Mouse (Mus musculus) thymus, postnatal 0 days (tissue): Measurements from ENCODE around the gene Hcn4. TPM values are rescaled to one million over a fixed set of nuclear protein-coding genes. Genes with fewer than 3 reads are reported as not detected.

Experiments
- DNase-seq: peaks from one replicate; pipeline ENCODE4 v3.0.0-alpha.2; 2015; ENCODE audit warnings: low spot score
- polyA plus RNA-seq: library from polyadenylated mRNA; unstranded; fragments of >200 nt; fragmentation: Nextera tagmentation; extraction: Ambion mirVana; gene quantifications from 2 replicates; pipeline ENCODE4 v1.2.1, GENCODE M21; 2015

The Hcn4 gene
- 0.17 and 0.22 TPM in 2 replicates for polyA plus RNA-seq

DNA sequence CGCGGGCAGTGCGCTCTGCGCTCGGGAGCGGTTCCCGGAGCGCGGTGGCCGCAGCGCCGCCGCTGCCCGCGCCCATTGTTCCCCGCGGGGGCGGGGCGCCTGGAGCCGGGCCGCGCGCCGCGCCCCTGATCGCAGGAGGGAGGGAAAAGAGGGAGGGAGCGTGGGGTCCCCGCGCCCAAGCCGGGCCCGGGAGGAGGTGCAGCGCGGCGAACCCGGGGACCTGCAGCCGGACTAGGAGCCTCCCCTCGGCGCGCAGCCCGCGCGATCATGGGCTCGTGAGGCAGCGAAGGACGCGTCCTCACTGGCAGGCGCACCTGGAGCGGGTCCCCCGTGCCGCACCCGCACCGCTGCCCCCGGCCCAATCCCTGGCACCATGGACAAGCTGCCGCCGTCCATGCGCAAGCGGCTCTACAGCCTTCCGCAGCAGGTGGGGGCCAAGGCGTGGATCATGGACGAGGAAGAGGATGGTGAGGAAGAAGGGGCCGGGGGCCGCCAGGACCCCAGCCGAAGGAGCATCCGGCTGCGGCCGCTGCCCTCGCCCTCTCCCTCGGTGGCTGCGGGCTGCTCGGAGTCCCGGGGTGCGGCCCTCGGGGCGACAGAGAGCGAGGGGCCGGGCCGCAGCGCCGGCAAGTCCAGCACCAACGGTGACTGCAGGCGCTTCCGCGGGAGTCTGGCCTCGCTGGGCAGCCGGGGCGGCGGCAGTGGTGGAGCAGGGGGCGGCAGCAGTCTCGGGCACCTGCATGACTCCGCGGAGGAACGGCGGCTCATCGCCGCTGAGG, at the start of gene Hcn4:
Hcn4 (plus strand) TSS at position 274 of the 779 bp plus-strand sequence.
- DNase-seq, result no peak

DNA sequence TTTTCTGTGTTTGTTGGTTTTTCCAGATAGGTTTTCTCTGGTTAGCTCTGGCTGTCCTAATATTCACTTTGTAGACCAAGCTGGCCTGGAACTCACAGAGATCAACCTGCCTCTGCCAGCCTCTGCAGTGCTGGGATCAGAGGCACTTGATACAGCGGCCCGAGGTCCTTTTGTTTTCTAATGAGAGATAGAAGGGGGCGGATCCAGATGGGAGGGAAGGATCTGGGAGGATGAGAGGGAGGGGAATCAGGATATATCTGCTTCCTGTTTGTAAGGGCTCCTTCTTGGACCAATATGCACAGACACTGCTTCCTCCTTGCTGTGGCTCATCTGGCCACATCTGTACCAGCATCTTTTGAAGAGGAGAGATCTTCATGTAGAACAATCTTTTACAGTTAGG, 48.5 kb upstream of the Hcn4 start:
- DNase-seq, result no peak

DNA sequence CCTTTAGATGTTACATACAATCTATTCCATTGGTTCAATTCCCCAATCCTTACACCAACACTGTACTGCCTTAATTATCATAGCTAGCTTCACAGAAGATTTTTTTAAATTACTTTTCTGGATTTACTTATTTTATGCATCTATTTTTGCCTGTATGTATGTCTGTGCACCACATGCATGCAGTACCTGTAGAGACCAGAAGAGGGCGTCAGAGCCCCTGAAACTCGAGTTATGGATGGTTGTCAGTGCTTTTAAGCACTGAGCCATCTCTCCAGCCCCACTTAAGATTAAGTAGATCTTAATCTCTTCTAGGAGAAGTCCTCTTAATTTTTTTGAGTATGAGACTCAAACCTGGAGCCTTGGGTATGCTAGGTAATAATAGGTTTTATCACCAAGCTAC, 47.8 kb upstream of the Hcn4 start:
- no peak for DNase-seq

DNA sequence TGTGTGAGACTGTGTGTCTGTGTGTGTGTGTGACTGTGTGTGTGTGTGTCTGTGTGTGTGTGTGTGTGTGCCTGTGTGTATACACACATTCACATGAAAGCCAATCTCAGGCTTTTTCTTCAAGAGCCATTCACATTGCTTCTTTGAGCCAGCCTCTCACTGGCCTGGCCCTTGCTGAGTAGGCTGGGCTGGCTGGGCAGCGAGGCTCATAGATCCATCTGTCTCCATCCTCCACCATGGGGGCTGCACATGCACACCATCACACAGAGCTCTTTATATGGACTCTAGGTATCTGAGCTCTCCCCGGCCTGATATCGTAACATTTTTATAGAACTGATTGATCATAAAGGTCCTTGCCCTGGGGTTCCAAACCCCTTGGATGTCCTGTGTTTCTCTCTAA, 33.7 kb upstream of the Hcn4 start:
- no peak for DNase-seq

DNA sequence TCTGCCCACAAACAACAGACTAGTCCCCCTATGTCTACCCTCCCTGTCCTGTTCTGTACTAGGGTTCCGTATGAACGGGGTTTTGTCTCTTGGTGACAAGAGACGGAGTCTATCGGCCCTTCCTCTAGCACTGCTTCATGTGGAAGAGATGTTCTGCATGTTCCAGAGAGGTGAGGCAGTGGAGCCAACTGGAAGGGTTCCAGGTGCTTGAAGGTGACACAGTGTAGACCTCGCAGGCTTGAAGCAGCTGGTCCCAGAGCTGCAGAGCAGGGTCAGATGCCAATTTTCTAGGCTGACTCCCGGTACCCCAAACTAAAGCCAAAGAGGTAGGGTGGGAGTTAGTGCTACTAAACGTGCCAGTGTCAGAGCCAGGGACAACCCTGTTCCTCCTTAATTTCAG, 25.1 kb upstream of the Hcn4 start:
- no peak for DNase-seq

DNA sequence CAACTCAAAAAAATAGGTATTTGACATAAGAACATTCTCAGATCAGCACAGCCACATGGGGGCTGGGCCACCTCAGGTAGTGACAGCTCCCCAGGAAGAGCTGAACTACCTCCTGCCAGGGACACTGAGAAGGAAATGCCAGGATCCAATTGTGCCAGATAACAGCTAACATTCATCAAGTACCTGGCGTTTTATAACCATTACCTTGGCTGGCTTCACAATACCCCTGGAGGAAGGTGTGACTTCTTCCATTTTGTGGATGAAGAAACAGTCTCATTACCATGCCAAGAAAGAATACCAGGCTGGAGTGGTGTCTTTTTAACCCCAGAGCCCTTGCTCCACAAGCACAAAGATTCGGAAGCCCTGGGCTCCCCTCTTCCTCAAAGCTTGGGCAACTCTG, 21.8 kb upstream of the Hcn4 start:
- no peak for DNase-seq

DNA sequence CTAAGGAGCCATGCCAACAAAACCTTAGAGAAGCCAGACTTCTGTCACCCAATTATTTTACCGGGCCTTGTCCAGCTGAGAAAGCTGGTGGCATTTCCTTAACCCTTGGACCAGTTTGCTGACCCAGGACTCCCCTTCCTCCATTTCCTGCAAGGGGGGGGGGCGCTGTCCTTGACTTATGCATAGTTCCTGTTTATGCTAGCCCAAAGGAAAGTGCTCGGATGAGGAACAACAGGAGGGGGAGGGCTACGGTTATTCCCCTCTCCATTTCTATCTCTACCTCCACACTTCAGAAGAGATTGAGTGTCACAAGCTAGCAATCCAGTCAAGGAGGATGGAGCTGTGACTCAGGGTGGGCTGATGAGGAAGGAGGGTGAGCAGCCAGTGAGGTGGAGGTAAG, 20.9 kb upstream of the Hcn4 start:
- DNase-seq, result no peak

DNA sequence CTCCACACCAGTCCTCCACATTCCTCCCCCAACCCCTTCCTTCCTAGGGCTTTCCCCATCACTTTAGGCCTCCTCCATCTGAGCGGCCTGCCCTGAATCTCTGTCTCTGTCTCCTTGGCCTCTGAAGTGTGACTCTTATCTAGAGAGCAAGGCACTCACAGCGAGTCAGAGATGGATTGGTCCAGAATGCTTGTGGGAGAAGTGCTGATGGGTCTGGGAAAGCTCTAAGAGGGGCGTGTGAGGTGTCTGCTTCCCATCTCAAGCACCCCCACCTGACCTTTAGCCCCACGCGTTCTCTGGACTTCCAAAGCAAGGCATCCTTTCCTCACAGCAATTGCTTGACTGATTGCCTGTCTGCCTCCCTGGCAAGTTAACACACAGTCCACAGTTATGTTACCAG, 20.4 kb upstream of the Hcn4 start:
- no peak for DNase-seq

DNA sequence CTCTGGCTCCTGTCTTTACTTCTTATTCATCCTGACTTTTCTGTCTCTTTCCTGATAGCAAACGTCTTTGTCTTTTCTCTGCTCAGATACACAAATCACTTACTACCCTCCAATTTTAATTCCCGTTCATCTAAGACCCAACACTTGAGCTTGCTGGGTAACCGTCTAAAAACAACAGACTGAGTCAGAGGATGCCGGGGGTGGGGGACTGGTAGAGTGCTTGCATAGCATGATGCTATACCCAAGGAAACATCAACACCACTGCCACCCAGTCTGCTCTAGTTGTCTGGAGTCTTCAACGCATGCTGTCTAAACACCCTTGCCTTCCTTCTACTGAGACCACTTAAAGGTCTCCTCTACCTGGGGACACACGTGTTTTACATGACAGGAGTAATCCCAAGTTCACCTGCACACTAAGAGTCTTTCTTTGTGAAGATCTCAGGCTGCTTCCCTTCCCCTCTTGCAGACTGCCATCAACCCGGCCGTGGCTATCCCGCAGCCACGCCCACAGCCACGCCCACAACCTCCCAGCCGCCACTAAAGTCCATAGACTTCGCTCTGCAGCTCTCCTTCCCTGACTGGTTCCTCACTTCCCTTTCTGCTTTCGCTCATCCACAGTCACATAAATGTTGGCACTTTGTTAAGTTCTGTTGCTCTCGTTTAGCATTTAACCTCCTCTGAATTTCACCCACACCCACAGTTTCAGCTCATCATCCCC, 17.5 kb upstream of the Hcn4 start:
- peak; percentile 53 for DNase-seq

DNA sequence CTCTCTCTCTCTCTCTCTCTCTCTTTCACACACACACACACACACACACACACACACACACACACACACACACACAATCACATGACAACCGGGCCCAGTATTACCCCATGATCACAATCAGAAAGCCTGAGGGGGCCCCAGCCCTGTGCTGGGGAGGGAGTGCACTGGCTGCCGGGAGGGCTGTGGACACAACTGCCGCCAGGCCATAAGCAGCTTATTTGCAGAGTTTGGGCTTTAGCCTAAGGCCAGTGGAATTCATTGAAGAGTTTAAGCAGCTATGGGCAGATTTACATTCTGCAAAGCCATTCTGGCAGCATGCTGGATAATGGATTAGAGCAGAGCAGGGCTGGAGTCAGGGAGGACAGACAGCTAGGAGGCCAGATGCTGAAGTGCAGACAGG, 12.0 kb upstream of the Hcn4 start:
- no peak for DNase-seq

DNA sequence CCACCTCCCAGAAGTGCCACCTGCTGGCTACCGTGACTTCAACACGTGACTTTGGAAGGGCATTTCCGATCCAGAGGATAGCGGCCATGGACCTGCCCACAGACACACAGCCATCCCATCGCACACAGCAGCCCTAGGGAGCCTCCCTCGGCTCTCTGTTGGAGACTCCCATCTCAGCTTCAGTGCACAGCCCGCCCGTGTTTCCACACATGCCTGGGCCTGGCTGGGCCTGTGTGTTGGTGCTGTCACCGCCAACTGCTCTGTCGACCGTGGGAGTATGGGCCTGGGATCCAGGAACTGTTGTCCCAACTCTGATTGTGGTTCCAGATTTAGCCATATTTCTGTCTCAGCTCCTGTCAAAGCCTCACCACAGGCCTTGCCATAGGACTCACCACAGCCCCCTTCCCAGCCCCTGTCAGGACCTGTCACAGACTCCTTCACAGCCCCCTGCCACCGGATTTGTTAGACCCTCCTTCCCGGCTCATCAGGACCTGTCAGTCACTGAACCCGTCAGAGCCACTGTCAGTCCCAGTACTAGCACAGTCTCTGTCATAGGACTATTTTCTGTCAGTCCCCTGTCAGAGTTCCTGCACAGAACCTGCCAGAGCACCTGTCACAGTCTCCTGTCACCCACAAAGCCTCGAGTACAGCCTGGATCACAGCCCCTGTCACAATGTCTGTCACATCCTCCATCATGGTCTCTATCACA, 7.5 kb upstream of the Hcn4 start:
- no peak for DNase-seq

DNA sequence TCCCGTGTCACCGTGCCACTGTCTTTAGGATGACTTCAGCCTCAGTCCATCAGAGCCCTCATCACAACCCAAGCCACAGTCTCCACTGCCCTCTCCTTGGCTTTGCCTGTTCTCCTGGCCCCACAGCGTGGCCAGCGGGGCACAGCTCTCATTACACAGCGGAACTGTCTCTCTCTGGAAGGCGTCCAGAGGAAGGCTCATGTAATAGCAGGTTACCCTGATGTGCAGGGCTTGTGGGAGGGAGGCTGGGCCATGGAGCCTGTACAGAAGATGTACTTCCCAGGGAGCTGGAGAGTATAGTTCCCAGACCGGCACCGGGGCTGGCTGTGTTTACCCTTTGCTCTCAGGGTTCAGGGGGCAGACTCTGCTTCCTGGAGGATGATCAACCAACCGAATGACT, 6.8 kb upstream of the Hcn4 start:
- DNase-seq, result no peak

DNA sequence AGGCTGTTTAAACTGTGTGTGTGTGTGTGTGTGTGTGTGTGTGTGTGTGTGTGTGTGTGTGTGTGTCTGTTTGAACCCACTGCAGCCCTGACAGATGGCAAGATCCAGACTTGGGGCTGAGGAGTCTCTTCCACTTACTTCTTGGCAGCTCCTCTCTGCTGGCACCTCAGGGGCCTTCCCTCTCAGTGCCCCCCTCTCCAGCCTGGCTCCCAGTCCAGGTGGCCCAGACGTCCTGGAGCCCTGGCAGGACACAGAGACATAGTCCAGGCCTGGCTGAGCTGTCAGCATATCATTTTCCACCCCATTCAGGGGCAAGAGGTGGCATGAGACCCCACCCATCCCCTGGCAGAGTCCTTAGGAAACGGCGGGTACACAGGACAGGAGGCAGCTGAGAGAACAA, 5.5 kb upstream of the Hcn4 start:
- DNase-seq, result no peak

DNA sequence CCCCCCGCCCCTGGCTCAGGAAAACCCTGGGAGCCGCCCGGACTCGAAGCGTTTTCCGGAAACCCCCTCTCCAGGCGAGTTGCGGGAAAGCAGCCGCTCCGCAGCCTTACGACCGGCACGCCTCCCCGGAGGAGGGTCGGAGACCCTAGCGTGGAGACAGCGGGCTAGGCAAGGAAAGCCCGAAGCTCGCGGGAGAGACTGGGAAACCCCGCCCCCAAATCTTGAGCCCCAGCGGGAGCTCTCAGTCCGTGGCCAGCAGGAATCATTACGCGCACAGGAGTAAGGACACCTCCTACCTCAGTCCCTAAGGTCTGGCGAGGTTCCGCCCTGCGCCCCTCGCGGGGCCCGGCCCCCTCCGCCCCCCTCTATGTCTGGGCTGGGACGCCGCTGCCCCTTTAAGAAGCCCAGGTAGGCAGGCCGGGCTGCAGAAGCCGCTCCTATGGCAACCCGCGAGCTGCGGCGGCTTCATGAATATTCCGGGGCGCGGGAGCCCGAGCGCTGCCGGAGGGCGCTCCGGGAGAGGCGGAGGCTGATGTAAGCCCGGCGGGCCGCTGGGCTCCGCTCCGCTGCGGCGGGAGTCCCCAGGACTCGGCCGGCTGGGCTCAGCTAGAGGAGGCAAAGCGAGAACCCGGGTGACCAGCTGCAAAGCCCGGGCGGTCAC, 651 bp upstream of the Hcn4 start:
- no peak for DNase-seq

DNA sequence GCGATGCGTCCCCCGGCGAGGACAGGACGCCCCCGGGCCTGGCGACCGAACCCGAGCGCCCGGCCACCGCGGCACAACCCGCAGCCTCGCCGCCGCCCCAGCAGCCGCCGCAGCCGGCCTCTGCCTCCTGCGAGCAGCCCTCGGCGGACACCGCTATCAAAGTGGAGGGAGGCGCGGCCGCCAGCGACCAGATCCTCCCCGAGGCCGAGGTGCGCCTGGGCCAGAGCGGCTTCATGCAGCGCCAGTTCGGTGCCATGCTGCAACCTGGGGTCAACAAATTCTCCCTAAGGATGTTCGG, 655 bp downstream of the Hcn4 start:
- DNase-seq, result no peak

DNA sequence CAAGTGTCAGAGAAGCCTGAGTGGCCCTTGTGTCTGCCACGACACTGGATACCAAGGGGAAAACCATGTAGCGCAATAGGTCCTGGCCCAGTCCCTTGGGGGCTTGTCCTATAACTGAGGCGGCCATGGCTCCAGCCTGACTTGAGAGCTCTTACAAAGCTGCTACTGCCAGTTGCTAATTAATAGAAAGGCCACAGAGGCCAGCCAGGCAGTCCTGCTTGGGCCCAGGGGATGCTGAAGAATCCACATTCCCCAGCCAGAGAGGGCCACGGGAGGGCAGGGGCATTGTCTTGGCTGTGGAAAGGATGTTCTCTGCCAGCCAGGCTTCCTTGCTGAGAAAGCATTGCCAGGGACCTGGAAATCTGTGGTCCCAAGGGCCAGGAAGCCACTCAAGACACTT, 6.4 kb downstream of the Hcn4 start:
- no peak for DNase-seq

DNA sequence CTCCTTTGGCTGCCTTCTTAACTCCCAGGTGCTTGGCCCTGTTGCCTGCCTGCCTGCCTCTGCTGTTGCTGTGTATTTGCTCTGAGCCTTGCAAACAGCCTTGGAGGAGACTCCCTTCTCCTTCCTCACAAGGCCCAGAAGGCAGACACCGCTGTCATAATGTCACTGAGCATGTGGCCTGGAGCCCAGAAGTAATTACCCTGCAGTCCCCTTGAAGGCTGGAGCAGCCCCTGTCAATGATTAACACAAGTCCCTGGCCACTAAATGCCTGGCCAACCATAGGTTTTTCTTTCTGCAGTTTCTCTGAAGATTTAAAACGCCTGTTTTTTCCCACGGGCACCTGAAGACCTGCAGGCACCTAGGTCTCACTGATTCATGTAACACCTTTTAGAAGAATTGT, 9.7 kb downstream of the Hcn4 start:
- DNase-seq, result no peak

DNA sequence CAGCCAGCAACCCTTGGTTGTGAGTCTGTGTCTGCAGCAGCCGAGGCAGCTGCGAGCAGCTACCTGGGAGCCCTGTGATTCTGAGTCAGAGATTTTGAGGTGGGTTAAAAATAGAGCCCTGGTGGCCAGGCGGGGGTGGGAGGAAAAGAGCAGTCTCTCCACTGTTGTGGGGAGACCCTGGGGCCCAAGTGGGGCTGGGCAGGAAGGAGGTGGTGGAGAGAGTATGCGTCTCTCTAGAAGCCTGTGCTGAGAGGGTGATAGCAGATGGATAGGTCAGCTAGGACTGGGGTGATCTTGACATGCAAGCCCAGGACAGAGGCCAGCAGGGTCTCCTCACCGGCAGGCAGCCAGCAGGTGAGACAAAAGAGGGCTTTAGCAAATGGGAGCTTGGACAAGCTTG, 14.0 kb downstream of the Hcn4 start:
- no peak for DNase-seq

DNA sequence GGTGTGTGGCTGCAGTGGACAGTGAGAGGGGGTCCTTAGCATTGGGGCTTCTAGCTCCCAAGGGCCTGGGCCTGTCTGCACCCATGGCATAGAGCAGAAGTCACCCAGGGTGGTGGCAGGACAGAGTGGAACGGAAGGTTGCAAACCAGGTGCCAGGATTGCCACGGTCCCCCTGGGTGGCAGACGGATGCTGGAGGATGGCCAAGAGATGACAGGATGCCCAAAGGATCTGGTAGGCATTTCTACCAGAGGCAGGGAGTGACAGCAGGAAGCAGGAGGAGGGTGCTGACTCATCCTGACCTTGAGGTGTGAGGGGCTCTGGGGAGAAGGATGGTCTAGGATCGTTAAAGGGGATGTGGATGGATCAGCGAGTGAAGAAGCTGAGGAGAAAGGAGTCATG, 15.3 kb downstream of the Hcn4 start:
- DNase-seq, result no peak

DNA sequence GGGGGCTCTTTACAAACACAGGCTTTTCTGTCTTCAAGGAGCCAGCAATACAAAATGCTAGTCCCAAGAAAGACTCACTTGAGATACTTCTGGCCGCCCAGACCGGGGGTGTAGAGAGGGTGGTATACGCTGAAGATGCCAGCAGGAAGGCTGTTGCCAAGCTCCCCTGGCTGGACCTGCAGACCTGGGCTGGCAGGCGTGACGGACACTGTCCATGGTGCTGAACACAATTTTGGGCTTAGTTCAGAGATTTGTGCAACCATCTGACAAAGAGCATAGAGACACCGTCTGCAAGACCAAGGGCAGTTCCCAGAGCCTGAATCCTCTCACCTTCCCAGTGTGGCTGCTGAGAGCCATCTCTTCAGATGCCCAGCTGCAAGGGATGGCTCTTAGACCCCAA, 18.4 kb downstream of the Hcn4 start:
- peak; percentile 41 for DNase-seq

DNA sequence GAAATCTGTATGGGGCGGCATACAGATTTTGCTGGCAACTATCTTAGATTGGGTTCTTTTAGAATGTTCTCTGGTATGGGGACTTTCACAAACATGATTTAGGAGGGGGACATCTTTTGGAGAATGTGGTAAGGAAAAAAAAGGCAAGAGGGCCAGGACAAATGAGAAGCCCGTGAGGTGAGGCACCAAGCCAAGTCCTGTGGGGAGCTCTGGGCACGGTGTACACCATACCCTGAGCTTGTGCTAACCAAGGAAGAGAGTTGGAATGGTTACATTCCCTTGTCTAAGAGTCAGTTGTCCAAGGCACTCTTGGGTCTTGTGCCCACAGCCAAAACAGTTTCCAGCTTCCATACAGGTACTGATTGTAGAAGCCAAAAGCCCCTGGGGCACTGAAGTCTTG, 21.4 kb downstream of the Hcn4 start:
- no peak for DNase-seq

DNA sequence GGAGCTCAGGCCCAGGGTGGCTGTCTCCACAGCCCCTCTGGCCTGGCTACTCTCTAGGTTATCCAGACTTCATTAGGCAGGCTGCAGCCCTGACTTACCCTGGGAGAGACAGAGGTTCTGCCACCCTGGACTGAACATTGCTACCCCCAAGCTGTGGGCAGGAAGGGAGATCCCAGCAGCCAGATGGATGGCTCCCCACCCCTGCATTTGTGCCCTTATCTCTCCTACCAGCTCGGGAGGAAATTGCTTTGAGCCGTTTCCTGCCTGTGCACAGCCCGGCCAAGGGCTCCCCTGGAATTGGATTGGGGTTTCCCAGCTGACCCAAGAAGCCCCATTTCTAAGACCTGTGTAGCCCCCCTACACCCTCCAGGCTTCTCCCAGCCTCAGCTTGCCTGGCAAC, 23.8 kb downstream of the Hcn4 start:
- no peak for DNase-seq
